Mouse (Mus musculus) cerebellum, postnatal 25 days (tissue): ENCODE results near the gene Catsper4.
"Not testable (repeated sequence)": the region's sequence is repeated elsewhere in the genome, so short reads cannot be mapped to it uniquely, and the experiment has no call there.

Experiments used
- DNase-seq, 2 experiments: peaks; one replicate each; pipeline ENCODE4 v3.0.0; 2021; ENCODE audit warnings: mixed read lengths in 2 of 2

The Catsper4 gene

DNA sequence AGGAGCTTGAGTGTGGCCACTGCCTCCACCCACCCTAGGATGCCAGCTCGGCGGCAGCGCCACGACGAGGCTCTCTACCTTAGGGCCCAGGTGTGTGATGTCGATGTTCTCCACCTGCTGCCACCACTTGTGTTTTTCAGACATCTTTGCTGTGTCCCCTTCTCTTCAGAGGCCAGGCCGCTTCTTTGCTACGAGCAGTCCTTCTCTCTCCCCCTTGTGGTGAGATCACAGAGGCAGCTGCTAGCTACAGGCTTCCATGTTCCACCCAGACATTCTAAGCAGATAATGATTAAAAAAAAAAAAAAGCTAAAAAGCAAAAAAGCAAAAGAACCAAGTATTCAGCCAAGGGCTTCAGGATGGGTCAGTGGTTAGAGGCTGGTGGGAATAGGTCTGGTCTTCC is at the start of gene Catsper4:
Gene Catsper4, minus strand, starts transcription at position 190 of the 400 bp plus-strand sequence.
- DNase-seq, result no peak

DNA sequence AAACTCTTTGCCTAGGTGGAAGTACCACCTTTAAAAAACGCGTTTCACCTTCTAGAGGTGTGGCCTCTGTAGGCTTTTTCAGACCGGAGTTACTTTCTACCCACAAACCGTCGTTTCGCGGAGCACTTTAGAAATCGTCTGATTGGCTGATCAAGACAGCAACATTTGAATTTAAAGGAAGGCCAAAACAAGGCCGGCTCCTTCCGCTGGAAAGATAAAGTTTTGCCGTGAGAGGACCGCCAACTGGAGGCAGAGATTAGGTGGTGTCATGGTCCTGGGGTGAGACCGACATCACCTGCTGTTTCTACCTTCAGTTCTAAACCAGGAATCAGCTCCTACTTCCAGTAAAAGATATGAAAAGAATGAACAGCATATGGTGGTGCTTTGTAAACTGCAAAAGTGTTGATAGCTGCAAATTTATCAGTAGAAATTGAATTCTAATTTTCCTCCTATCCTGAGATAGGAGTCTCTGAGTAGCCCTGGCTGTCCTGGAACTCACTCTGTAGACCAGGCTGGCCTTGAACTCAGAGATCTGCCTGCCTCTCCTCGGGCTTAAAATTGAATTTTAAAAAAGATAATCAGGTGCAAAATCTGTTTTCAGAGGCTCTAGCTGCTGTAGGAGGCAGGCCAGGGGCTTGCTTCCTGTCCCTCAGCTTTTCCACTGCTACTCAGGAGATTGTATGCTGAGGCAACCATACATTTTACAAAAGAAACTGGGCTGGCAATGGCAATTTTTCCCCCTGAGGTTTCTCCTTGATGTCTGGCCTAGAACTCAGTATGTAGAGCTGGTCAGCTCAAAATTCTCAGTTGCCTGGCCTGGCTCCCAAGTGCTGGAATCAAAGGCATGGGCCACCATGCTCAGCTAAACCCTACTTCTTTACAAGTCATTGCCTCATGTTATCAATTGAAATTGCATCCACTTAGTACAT is 46.5 kb upstream of the Catsper4 start:
- no peak for DNase-seq

DNA sequence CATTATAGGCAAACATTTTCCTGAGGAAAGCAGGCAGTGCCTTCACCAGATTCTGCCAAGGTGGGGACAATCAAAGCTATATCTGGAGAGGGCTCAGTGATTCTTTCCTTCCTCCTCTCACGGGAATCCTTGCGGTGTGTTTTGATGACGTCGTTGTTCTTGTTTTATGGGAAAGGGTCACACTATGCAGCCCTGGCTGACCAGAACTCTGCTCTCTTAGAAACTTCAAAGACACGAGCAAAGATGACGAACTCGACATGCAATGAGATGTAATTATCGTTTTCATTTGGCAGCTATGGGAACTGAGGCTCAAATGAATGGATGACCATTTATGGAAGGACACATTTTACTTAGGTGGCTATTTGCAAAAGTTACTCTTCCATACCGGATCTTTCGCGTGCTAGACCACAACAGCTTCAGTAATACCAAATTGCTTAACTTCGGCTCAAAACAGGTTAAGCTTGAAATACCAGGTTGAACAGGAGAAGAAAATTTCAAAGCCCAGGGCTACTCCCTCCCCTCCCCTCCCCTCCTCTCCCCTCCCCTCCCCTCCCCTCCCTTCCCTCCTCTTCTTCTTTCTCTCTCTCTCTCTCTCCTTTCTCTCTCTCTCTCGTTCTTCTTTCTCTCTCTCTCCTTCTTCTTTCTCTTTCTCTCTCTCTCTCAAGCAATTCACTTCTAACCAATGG is 45.7 kb upstream of the Catsper4 start:
- no peak for DNase-seq

DNA sequence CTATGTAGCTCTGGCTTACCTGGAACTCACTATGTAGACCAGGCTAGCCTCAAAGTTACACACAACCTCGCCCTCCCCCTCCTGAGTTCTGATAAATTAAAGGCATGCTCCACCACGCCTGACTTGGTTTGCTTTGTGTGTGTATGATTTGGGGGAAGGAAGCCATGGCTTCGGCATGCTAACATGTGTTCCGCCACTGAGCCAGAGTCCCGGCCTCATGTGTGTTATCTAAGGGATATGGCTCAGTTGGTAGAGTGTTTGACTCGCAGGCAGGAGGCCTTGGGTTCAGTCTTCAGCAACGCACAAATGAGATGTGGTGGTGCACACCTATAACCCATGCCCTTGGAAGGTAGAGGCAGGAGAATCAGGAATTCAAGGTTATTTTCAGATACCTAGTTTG is 44.8 kb upstream of the Catsper4 start:
- DNase-seq, result no peak

DNA sequence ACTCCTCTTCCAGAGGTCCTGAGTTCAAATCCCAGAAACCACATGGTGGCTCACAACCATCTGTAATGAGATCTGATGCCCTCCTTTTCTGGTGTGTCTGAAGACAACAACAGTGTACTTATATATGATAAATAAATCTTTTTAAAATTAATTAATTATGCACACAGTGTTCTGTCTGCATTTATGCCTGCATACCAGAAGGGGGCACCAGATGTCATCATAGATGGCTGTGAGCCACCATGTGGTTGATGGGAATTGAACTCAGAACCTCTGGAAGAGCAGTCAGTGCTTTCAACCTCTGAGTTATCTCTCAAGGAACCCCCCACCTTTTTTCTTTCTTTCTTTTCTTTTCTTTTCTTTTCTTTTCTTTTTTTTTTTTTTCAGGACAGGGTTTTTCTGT is 42.4 kb upstream of the Catsper4 start:
- DNase-seq, result not testable (repeated sequence)

DNA sequence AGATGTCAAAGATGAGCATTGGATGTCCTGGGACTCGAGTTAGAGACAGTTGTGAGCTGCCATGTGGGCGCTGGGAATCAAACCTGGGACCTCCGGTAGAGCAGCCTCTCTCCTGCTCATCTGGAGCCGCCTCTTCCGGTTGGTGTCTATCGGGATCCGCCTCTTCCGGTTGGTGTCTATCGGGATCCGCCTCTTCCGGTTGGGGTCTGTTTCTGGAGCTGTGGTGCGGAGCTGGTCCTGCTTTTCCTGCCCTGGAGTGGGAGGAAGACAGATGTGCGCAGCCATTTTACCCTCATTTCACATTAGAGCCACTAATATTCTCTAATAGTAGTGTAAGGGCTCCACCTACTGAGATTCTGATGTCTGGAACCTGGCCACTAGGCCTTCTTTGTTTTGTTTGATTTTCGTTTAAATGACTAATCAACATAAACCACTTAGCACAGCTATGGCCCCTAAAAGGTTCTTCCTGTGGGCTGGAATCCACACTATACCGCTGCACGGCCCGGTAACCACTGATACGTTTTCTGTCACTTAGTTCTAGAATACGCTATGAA is 41.0 kb upstream of the Catsper4 start:
- no peak for DNase-seq

DNA sequence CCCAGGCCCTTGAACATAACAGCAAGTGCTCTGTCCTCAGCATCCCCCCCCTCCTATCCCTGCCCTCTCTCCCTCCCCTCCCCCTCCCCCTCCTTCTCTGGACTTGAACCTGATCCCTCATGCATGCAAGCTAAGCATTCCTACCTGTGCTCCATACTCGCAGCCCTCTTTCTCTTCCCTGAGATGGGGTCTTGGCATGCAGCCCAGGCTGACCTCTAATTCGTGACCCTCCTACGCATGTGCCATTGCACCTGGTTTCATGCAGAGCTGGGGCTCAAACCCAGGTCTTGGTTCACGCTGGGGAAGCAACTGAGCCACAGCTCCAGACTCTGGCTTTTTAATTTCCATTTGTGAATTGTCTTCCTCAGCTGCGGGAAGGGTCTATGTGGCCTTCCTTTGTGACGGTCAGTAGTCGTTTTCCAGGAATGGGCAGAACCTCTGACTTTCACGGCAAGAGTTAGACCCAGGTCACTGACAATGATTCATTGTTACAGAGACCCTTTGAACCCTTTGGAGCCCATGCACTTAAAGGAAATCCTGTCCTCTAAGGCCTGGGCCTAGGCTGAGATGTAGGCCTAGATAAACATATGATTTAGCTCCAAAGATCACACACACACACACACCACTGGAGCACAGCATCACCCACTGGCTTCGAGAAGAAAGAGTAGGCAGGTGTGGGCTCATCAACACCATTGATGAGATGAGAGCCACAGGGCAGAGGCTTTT is 38.8 kb upstream of the Catsper4 start:
- DNase-seq, result no peak

DNA sequence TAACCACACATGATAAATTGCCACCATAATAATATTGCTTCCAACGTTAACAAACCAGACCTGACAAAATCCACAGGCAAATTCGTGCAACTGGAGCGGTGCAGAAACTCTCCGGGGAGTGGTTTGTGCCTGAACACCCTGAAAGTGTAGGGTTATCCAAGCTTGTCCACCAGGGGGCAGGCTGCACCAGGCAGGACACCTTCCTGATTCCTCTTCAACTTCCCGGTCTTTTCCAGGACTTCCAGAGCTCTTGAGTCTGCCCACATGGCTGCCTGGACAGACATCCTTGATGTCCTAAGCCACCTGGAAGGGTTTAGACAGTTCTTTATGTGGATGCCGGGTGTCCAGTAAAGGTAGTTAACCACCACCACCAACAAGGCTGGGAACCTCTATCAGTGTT is 36.0 kb upstream of the Catsper4 start:
- DNase-seq, result peak; percentile 42 to 68

DNA sequence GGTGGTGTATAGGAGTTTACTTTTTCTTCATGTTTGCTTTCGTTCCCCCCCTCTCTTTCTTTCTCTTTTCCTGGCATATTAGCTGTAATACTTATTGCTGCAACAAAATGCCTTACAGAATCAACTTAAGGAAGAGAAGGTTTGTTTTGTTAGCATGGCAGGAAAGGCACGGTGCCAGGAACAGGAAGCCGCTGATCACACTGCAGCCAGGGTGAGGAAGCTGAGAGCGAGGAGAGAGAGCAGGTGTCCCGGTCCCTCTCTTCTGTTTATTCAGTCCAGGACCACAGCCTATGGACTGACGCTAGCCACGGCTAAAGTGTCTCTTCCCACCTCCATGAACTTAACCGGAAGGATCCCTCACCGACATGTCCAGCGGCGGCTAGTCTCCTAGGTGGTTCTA is 31.2 kb upstream of the Catsper4 start:
- no peak for DNase-seq

DNA sequence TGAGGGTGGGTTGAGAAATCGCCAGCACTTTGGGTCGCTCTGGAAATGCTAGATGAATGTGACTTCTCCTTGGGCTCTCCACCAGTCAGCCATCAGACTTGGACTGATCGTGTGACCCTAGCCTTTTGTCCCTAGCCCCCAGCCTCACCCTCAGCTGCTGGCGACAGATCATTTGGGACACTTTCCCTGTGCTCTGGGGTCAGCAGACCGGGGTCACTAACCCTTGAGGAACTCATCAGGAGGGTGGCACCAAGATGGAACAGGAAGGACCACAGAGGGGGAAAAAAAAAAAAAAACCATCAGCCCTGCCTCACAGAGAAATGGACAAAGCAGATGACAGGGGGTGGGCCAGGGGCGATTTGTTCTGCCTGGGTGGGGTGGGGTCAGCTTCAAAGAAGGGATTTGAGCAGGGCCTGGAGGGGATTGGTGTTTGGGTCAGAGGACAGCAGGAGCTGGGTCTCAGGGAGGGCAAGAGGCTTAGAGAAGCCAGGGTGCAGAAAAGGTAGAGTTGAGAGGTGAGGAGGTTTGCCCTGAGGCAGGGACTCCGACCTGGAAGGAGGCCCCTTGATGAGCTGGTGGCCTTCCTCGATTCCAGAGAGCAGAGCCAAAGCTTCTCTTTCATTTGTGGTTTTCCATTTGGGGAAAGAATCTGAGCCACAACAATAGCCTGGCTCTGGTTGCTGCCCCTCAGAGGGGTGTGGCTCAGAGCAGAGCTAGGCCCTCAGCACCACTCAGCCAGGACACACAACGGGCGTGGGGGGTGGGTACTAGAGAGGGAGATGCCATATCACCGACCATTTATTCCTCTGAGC is 30.2 kb upstream of the Catsper4 start:
- no peak for DNase-seq

DNA sequence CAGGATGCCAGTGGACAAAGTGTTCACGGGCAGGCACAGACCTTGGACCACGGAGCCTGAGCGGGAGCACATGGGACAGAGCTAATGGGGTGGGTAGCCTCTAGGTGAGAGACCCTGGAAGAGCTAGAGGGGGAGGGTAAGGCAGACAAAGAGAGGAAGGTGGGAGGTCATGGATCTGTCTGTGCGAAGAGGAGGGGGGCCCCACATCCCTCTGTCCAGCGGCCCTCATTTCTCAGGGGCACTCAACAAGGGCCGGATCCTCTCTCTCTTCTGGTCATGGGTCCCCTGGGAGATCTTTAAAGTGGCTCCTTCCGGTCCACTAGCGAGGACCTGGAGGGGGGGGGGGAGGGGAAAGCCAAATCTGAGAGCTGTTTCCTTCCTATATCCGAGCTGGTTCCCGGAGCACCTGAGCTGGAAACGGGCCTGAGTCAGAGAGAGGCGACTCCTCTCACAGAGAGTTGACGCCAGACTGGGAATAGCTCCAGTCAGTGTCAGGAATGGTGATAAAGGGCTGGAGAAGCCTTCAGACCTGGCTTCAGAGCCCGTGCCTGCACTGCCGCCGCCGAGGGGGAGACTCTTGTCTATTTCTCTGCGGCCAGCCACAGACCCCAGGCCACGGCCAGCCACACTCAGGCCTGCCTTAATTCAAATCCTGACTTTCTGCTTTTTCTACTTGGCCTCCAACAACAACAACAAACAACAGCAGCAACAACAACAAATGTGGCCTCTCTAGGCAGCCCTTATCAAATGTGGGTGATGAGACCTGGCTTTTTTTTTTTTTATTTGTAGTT is 29.4 kb upstream of the Catsper4 start:
- DNase-seq, result no peak

DNA sequence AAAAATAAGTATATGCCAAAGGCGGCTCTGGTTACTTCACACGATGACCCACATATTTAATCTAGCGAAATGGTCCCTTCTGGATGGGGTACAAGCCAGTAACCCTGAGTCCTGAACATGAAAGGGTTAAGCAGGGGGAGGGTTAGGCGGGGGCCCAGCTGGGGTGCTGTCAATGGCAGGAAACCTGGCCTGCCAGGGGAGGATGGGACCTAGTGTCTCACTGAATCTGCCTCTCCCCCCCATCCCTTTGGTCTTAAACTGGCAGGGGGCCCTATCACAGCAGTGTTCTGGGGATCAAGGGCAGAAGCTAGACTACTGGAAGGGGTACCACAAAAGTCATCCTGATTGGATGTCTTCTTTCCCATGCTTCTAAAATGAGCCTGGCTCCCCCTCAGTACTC is 28.7 kb upstream of the Catsper4 start:
- DNase-seq, result no peak

DNA sequence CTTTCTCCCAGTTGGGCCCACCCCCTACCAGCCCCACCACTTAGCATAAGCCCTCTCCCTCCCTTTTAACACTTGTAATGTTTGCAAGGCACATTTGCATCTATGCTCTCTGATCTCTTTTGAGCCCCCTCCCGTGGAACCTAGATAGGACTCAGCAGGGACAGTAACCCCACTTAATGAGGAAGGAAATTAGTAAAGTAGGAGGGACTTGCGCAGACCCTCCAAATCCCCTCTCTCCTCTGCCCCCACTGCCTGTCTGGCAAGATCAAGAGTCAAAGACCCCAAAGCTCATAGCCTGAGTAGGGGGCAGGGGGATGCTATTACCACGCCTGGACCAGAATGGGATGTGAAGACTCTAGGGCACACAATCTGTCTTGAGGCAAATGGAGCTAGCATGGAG is 27.7 kb upstream of the Catsper4 start:
- no peak for DNase-seq

DNA sequence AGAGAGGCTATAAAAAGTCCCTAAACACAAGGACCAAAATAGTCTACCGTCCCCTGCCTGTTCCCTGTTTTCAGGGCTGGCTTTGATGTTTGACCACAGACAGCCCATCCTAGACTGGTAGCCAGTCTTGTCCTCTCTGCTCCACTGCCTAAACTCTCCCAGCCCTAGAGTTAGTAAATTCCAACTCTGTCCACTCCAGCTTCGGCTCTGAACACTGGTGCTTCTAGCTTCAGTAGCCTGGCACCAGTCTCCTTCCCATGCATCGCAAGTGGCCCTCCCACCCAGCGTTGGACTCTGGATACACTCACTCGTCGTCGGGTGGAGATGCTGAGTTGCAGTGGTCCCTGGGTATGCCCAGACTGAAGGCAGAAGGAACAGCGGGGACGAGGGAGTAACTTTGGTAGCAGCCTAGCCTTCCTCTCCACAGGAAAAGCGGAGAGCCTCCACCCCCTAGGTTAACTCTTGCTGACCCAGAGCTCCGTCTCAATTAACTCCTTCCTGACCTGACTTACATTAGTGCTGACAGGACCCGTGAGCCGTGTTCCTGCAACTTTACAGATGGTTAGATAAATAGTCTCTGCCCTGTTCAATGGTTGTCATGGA is 26.6 kb upstream of the Catsper4 start, which contains the start of gene Grrp1:
Gene Grrp1, minus strand, starts transcription at position 385 of the 603 bp plus-strand sequence.
- DNase-seq, result no peak

DNA sequence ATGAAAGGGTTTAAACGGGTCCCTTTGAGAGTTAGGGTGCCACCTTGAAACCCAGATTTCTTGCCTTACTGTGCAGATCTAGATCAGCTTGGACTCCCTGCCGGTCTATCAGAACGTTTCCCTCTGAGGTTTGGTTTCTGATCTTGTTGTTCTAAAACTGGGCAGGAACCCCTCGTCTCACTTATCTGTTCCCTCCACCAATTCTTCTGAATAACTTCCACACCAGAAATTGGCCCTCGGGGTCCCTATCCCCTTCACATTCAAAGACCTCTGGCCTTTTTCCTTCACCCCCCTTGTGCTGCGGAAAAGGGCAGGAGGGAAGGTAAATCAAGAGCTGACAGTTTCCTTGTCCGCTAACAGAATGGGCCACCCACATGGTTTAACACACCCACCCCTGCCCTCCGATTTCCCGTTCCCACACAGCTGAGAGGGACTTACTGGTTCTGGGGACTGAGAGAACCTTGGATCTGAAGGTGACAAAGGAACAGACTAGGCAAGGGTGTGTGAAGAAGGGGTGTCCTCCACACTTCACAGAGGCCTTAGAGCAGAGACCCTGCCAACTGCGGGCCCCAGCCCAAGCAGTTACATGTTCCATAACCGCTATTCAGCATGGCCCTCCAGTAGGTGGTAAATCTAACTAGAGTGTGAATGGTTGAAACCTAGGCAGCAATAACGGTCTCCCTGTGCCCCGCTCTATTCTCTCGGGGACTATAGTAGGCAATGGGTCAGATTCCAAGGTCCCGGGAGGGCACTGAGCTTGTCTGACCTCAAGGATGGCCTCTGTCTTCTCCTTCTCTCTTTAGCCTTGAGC is 25.9 kb upstream of the Catsper4 start:
- DNase-seq, result no peak

DNA sequence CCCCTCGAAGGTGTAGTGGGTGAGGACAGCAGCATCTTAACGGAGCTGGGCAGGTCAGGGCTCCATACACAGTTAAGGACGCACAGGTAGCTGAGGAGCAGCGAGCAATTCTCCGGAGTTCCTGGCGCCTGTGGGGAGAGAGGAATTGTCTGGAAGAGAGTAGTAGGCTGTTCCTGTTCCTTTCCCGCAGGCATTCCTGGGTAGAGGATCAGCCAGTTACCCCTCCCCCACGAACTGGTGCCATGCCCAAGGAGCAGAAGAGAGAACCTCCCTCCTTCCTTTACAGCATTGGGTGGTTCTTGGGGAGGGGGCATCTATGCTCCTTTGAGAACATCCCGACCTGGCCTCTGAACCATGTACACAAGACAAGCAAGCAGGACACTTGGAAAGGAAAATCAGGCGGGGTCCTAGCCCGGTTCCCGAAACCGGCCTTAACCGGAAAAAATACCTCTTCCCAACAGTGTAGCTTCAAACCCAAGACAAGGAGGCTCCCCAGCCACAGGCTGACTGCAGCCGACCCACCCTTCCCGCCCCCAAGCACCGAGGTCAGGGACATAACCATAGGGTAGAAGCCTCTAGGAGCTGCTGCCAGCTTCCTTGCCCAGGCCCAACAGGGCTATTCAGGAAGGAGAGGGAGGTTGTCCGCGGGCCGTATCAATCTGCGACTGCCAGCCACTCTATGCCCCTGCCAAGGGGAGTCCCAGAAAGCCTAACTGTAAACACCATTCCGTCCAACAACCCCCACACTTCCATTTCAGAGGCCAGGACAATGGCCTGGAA is 25.1 kb upstream of the Catsper4 start:
- DNase-seq, result no peak

DNA sequence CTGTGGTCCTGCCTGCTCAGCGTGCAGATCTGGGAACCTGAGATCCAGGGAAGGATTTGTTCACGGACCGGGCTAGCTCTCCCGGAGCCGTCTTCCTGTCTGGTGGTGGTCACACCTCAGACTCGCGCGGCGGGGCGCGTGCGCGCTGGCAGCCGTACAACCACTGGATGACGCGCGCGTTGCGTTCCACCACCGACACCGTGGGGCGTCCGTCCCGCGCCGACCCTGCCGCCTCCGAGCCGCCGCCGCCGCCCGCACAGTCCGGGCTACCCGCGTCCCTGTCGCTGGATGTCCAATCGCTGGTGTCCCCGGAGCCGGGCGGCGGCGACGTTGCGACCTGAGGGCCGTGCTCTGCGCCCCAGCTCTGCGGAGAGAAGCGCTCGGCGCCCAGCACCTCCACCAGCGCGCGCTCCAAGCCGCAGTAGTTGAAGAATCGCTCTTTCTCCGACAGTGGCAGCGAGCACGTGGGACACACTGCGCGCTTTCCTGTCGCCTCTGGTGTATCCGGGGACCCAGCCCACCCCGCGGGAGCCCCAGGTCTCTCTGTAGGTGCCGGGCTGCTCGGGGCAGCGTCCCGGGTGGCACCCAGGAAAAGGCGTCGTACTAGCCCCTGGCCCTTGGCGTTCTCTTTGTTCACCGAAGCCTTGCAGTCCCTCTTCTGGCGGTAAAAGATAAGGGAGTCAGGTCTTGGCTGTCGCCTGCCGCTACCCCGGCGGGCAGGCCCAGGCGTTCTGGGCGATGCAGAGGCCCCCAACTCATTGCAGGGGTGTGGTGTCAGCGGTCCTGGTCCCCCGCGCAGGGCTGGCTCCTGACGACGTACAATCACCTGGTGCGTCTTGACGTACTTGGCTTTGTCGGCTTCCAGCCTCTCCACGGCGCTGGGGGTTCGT is 24.3 kb upstream of the Catsper4 start:
- peak; percentile 52 to 58 for DNase-seq

DNA sequence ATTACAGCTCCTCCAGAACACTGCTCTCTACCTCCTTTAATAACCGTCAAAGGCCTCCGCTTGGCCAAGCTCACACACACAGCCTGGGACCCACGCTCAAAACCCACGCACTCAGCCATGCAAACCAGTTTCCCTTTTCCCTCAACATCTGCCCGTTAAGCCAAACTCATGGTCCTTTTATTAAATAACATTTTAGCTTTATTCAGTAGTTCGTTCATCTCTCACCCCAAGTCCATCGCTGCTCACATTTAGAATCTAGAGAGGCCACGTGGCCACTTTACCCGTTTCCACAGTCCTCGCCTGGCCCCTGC is 23.7 kb upstream of the Catsper4 start:
- DNase-seq, result no peak
